Mouse (Mus musculus): ENCODE results near the gene Wfdc5. TPM values are rescaled to one million over a fixed set of nuclear protein-coding genes. Genes with fewer than 3 reads are reported as not detected.

Gene Wfdc5
- polyA plus RNA-seq, 1 experiment from 2014 or later = not detected

DNA sequence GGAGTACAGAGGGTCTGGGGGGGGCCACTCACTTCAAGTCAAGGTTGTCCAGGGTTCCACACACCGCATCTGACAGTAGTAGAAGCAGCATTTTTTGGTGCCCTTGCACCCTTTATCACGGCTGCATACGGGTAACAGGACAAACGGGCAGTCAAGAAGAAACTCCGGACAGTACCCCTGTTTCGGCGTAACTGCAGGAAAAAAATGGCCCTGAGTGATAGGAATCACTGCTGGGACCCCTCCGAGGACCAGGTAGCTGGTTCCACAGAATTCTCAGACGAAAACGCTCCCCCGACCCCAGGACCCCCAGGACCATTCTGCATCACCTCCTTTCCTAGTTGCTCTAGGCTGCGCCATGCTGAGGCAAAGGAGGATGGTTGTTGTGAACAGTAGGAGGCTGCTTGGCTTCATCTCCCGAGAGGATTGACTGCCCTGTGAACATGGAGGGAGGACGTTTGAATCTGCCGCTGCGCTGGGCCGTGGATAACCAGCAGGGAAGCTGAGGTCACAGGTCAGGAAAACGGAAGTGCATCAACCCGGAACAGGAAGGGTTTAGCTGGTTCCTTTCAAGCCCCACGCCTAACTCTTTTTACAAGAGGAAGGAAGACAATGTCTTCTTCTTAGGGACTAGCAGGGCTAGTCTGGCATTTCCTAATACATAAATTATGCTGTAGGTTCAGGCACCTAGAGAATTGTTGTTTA lies 17.2 kb upstream of the Wfdc5 start, which contains the start of gene Wfdc15a:
TSS of gene Wfdc15a (minus strand) at position 505 of the 702 bp plus-strand sequence.
- DNase-seq (ENCODE audit: low spot score) = no peak
- H3K36me3 ChIP-seq (ENCODE audit: control insufficient read depth, insufficient read depth, low read length) = no peaks in the 10 kb centered on the region
- no peaks in the 10 kb centered on the region for H3K9me3 ChIP-seq (ENCODE audit: control insufficient read depth, low read length)
- no peak within 1 kb of the TSS for H3K27ac ChIP-seq (ENCODE audit: low read depth)
- WGBS = 78% methylated on average over 20 of the region's 20 CpGs
- no peak within 1 kb of the TSS for H3K4me2 ChIP-seq (ENCODE audit: low read length)
- no peak within 1 kb of the TSS for H3K4me3 ChIP-seq (ENCODE audit: low read depth, low read length)
- ATAC-seq (replicated peaks; ENCODE audit: low FRiP score, low TSS enrichment, low read depth) = no peak
- no peaks in the 10 kb centered on the region for H3K27me3 ChIP-seq (replicated peaks; ENCODE audit: control insufficient read depth, insufficient read depth, low read length)
- no peak within 1 kb of the TSS for H3K9ac ChIP-seq (ENCODE audit: low read length)
- no peaks in the 10 kb centered on the region for H3K4me1 ChIP-seq (replicated peaks; ENCODE audit: control insufficient read depth, insufficient read depth, low read length)

DNA sequence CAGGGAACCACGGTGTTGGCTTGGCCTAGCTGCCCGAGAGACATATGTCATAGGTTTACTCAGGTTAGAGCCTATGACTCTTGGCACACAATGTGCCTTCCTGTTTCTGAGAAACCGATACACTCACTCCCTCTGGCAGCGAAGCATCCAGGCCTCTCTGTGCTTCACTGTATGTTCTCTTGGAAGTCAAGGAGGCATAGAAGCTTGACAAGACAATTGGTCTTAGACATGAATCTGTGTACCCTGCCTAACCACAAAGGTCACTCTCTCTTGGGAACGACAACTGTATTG lies 14.1 kb upstream of the Wfdc5 start:
- H3K9me3 ChIP-seq (ENCODE audit: control insufficient read depth, low read length) = no peaks in the 10 kb centered on the region
- ATAC-seq (replicated peaks; ENCODE audit: low FRiP score, low TSS enrichment, low read depth) = no peak
- H3K27ac ChIP-seq (ENCODE audit: low read depth) = no peak overlapping the region
- no peak for DNase-seq (ENCODE audit: low spot score)
- no peaks in the 10 kb centered on the region for H3K27me3 ChIP-seq (replicated peaks; ENCODE audit: control insufficient read depth, insufficient read depth, low read length)
- H3K4me1 ChIP-seq (replicated peaks; ENCODE audit: control insufficient read depth, insufficient read depth, low read length) = no peaks in the 10 kb centered on the region
- H3K4me2 ChIP-seq (ENCODE audit: low read length) = no peak overlapping the region
- H3K36me3 ChIP-seq (ENCODE audit: control insufficient read depth, insufficient read depth, low read length) = no peaks in the 10 kb centered on the region
- H3K4me3 ChIP-seq (ENCODE audit: low read depth, low read length) = no peak overlapping the region
- 83% methylated on average over 5 of the region's 5 CpGs for WGBS
- H3K9ac ChIP-seq (ENCODE audit: low read length) = no peak overlapping the region

DNA sequence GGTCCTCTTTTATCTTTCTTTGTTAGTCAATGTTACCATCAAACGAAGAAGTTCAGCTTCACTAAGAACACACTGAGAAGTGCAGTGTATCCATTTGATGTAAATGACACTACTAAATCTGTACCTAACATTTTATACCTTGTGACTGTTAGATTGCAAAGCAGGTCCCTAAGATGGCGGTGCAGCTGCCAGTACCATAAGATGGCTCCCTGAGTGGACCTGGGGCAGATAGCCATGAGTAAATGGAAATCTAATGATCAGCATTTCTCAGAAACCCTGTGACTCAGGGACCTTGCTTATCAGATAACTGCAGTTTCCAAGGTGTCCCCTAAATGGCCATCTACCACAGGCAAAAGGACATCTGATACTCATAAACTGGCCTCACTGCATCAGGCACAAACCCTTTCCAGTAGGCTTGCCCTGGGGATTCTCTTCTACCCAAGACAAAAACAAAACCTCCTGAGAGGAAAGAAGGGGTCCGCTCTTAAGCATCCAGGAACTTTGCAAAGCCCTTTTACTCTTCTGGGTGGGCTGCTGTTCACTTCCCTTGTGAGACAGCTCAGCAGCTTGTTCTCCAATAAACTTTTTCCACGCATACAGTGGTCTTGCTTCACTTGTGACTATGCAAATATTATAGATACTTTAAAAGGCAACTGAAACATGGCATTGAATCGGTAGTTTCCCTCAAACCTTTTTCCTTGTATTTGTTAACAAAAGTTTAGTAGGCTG lies 13.6 kb upstream of the Wfdc5 start:
- DNase-seq (ENCODE audit: low spot score) (no peak), ATAC-seq (replicated peaks; ENCODE audit: low FRiP score, low TSS enrichment, low read depth) (no peak)
- Histone ChIP-seq H3K4me1 (replicated peaks; ENCODE audit: control insufficient read depth, insufficient read depth, low read length) (no peaks in the 10 kb centered on the region), H3K27me3 (replicated peaks; ENCODE audit: control insufficient read depth, insufficient read depth, low read length) (no peaks in the 10 kb centered on the region), H3K4me2 (ENCODE audit: low read length) (no peak overlapping the region), H3K27ac (ENCODE audit: low read depth) (no peak overlapping the region), H3K4me3 (ENCODE audit: low read depth, low read length) (no peak overlapping the region), H3K9me3 (ENCODE audit: control insufficient read depth, low read length) (0 out of 2 replicates have a peak, but pooled peaks cover 2% of the 10 kb centered on the region), H3K9ac (ENCODE audit: low read length) (no peak overlapping the region), H3K36me3 (ENCODE audit: control insufficient read depth, insufficient read depth, low read length) (no peaks in the 10 kb centered on the region)
- 89% methylated on average over 5 of the region's 5 CpGs for WGBS

DNA sequence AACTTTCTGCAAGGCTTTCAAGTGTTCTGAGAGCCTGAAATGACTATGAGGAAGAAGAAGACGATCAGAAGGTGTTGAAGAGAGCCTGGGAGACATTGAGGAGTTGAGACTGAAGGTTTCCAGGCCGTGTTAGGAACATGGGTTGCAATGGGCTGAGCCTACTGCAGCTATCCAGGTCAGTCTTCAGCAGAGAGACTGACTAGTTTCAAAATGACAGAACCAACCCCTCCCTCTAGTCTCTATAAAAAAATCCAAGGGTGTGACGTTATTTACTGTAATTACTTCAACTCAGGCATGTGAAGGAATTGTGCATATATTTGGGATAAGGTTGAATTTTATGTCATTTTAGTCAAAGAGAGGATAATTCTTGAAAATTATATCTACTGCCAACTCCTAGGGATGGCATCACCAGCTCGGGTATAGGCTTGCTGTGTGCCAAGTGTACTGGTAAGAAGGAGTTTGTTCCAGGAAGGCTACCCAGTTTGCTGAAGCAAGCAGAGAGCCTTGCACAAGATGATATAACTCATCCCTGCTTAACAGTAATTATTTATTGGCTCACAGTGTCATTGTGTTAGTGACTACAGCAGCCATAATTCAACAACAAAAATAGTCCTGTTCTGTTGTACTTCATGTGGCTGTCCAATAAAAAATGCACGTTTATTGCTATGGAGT lies 12.6 kb upstream of the Wfdc5 start:
- no peak for ATAC-seq (replicated peaks; ENCODE audit: low FRiP score, low TSS enrichment, low read depth)
- H3K4me1 ChIP-seq (replicated peaks; ENCODE audit: control insufficient read depth, insufficient read depth, low read length) = no peaks in the 10 kb centered on the region
- H3K9ac ChIP-seq (ENCODE audit: low read length) = no peak overlapping the region
- H3K9me3 ChIP-seq (ENCODE audit: control insufficient read depth, low read length) = 0 out of 2 replicates have a peak, but pooled peaks cover 2% of the 10 kb centered on the region
- H3K4me3 ChIP-seq (ENCODE audit: low read depth, low read length) = no peak overlapping the region
- H3K27me3 ChIP-seq (replicated peaks; ENCODE audit: control insufficient read depth, insufficient read depth, low read length) = no peaks in the 10 kb centered on the region
- no peak for DNase-seq (ENCODE audit: low spot score)
- H3K36me3 ChIP-seq (ENCODE audit: control insufficient read depth, insufficient read depth, low read length) = no peaks in the 10 kb centered on the region
- H3K4me2 ChIP-seq (ENCODE audit: low read length) = no peak overlapping the region
- no peak overlapping the region for H3K27ac ChIP-seq (ENCODE audit: low read depth)
- 77% methylated on average over 5 of the region's 5 CpGs for WGBS

DNA sequence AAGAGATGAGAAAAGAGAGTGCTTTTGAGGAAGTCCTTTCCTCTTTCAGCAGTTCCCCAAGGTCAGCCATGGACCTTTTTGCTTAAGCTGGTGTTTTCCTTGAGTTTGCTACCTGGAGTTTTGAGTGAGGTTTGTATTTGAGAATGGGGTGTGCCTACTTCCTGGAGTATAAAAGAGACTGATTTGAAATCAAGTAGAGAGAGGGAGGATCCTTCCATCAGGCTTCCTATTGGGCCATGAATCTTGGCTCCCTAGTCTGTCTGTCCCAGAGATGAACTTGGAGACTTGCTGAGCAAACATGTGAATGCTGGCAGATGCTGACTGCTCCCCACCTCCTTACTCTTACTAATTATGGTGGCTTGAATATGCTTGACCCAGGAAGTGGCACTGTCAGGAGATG lies 9.7 kb upstream of the Wfdc5 start:
- Histone ChIP-seq H3K4me1 (replicated peaks; ENCODE audit: control insufficient read depth, insufficient read depth, low read length) (no peaks in the 10 kb centered on the region), H3K4me3 (ENCODE audit: low read depth, low read length) (no peak overlapping the region), H3K27ac (ENCODE audit: low read depth) (no peak overlapping the region), H3K9me3 (ENCODE audit: control insufficient read depth, low read length) (0 out of 2 replicates have a peak, but pooled peaks cover 2% of the 10 kb centered on the region), H3K36me3 (ENCODE audit: control insufficient read depth, insufficient read depth, low read length) (no peaks in the 10 kb centered on the region), H3K4me2 (ENCODE audit: low read length) (no peak overlapping the region), H3K9ac (ENCODE audit: low read length) (no peak overlapping the region), H3K27me3 (replicated peaks; ENCODE audit: control insufficient read depth, insufficient read depth, low read length) (no peaks in the 10 kb centered on the region)
- DNase-seq (ENCODE audit: low spot score) = no peak
- ATAC-seq (replicated peaks; ENCODE audit: low FRiP score, low TSS enrichment, low read depth) = no peak

DNA sequence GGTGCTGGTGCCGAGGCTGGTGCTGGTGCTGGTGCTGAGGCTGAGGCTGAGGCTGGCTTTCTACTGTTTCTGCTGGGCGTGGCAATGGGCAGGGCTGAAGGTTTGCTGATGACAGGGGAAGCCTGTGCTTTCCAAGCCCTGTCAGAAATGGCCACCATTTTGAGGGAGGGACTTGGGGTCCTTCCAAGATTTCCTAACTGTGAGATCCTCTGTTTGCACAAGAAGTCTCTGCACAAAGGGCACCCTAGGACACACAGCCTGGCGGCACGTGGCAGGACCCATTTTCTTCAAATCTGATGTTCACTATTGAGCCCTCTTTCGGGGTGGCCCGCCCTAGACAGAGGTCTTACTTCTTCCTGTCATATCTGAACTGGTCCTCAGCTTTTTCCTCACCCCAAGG lies 8.0 kb upstream of the Wfdc5 start, which contains the start of gene Wfdc12:
TSS of gene Wfdc12 (minus strand) at position 33 of the 400 bp plus-strand sequence.
- Histone ChIP-seq H3K27me3 (replicated peaks; ENCODE audit: control insufficient read depth, insufficient read depth, low read length) (no peaks in the 10 kb centered on the region), H3K4me2 (ENCODE audit: low read length) (no peak within 1 kb of the TSS), H3K36me3 (ENCODE audit: control insufficient read depth, insufficient read depth, low read length) (no peaks in the 10 kb centered on the region), H3K4me1 (replicated peaks; ENCODE audit: control insufficient read depth, insufficient read depth, low read length) (no peaks in the 10 kb centered on the region), H3K27ac (ENCODE audit: low read depth) (no peak within 1 kb of the TSS), H3K9ac (ENCODE audit: low read length) (no peak within 1 kb of the TSS), H3K4me3 (ENCODE audit: low read depth, low read length) (no peak within 1 kb of the TSS), H3K9me3 (ENCODE audit: control insufficient read depth, low read length) (0 out of 2 replicates have a peak, but pooled peaks cover 2% of the 10 kb centered on the region)
- ATAC-seq (replicated peaks; ENCODE audit: low FRiP score, low TSS enrichment, low read depth) (no peak), DNase-seq (ENCODE audit: low spot score) (no peak)
- WGBS = 87% methylated on average over 6 of the region's 6 CpGs

DNA sequence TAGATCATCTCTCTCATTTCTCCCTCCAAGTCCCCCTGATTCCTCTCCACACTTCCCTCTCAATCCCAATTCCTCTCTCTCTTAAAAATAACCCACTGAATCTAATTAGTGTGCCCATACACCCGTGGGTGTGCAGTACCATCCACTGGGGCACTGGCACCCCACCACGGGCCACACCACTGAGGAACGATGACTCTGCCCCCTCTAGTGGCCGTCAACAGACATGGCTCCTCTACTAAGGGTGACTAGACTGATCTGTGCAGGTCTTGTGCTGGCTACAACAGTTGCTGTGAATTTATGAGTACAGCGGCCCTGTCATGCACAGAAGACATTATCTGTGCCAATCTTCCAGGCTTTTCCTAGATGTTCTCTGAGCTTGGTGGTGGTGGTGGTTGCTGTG lies 6.2 kb upstream of the Wfdc5 start:
- ATAC-seq (replicated peaks; ENCODE audit: low FRiP score, low TSS enrichment, low read depth) (no peak), DNase-seq (ENCODE audit: low spot score) (no peak)
- no peaks in the 10 kb centered on the region for H3K36me3 ChIP-seq (ENCODE audit: control insufficient read depth, insufficient read depth, low read length)
- H3K4me1 ChIP-seq (replicated peaks; ENCODE audit: control insufficient read depth, insufficient read depth, low read length) = 0 out of 2 replicates have a peak, but pooled peaks cover 3% of the 10 kb centered on the region
- H3K27me3 ChIP-seq (replicated peaks; ENCODE audit: control insufficient read depth, insufficient read depth, low read length) = no peaks in the 10 kb centered on the region
- no peak overlapping the region for H3K9ac ChIP-seq (ENCODE audit: low read length)
- no peak overlapping the region for H3K4me2 ChIP-seq (ENCODE audit: low read length)
- H3K4me3 ChIP-seq (ENCODE audit: low read depth, low read length) = no peak overlapping the region
- H3K9me3 ChIP-seq (ENCODE audit: control insufficient read depth, low read length) = 0 out of 2 replicates have a peak, but pooled peaks cover 2% of the 10 kb centered on the region
- 33% methylated on average over 5 of the region's 5 CpGs for WGBS
- H3K27ac ChIP-seq (ENCODE audit: low read depth) = no peak overlapping the region

DNA sequence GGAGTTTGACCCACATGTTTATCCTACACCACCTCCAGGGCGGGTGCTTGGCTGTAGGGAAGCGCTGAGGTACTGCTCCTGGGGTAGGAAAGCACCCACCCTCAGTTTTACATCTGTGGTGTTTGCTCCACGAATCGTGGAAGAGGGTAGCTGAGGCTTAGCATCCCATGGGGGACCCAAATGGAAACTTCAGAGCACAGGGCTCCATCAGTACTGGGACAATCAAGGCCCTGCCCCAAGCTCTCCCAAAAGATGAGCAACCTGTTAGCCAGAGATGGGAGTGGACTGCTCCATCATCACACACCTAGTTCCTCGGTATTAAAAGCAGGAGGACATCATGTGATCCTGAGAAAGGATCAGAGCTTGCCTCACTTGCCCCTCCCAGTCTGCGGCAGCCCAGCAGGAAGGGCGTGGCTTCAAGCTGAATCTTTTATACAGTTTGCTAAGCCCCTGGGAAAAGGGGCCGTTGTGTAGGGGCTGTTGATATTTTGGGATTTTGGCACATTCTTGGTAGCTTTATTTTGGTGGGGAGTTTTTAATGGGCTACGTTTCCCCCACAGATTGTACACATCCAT lies 1.7 kb upstream of the Wfdc5 start:
- 40% methylated on average over 9 of the region's 9 CpGs for WGBS
- H3K4me1 ChIP-seq (replicated peaks; ENCODE audit: control insufficient read depth, insufficient read depth, low read length) = 0 out of 2 replicates have a peak, but pooled peaks cover 3% of the 10 kb centered on the region
- ATAC-seq (replicated peaks; ENCODE audit: low FRiP score, low TSS enrichment, low read depth) (no peak), DNase-seq (ENCODE audit: low spot score) (no peak)
- H3K4me3 ChIP-seq (ENCODE audit: low read depth, low read length) = no peak overlapping the region
- H3K36me3 ChIP-seq (ENCODE audit: control insufficient read depth, insufficient read depth, low read length) = no peaks in the 10 kb centered on the region
- H3K27me3 ChIP-seq (replicated peaks; ENCODE audit: control insufficient read depth, insufficient read depth, low read length) = no peaks in the 10 kb centered on the region
- no peak overlapping the region for H3K4me2 ChIP-seq (ENCODE audit: low read length)
- H3K9me3 ChIP-seq (ENCODE audit: control insufficient read depth, low read length) = no peaks in the 10 kb centered on the region
- no peak overlapping the region for H3K27ac ChIP-seq (ENCODE audit: low read depth)
- no peak overlapping the region for H3K9ac ChIP-seq (ENCODE audit: low read length)

Data from intestine, embryonic 14.5 days (tissue).